Mouse (Mus musculus) layer of hippocampus, postnatal 25 days (tissue): ENCODE measurements around the gene Abhd17c. TPM values are rescaled to one million over a fixed set of nuclear protein-coding genes. Genes with fewer than 3 reads are reported as not detected.
A peak's percentile ranks its signal among the peaks of the same experiment; 100 is the strongest.

ENCODE experiments used
- DNase-seq, 2 experiments: peaks; one replicate each; pipeline ENCODE4 v3.0.0; 2022; ENCODE audit warnings: mixed read lengths in 2 of 2, low spot score in 1 of 2; ENCODE audit errors: extremely low spot score in 1 of 2
- total RNA-seq, 2 experiments: library from RNA; stranded (reverse); gene quantifications; 2 replicates each; pipeline ENCODE4 v1.2.3; 2021

Gene Abhd17c
- total RNA-seq, 2 experiments from 2014 or later: 58.4 to 59.9 TPM

DNA sequence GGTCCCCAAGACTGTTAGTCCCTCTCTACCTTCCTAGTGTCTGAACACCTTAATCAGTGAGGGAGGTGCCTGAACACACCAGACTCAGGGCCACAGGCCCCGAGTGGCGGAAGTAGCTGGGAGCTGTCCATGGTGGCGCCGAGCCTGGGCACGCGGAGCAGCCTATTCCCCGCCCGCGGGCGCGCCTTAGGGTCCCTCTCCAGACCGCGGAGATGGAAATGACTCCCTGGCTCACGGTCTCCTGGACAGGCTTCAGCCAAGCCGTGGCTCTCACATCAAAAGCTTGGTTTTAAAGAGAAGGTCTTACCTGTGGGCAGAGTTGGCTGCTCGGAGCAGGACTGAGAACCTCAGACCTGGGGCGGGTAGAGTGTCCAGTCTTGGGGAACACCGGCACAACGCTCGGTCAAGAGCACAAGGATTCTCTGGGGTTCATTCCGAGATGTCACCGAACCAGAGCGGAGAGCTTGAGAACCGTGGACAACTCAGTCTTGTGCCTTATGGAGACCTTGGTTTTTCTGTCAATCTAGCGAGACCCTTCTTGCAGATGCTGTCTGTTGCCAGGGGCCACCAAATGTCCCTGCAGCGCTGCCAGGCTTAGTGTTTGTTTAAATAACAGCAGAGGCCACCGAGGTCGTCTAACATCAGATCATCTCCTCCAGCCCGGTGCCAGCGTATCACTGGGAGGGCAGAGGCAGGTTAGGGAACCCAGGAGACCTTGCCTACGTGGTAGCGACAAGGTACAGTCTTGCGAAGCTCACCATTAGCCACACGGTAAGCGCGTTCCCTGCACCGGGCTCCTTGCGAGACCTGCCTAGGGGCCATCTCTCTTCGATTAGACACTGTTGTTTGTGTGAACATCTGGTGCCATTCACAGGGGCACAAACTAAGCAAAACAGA is 66.4 kb downstream of the Abhd17c start:
- peak; percentile 23 to 40 for DNase-seq

DNA sequence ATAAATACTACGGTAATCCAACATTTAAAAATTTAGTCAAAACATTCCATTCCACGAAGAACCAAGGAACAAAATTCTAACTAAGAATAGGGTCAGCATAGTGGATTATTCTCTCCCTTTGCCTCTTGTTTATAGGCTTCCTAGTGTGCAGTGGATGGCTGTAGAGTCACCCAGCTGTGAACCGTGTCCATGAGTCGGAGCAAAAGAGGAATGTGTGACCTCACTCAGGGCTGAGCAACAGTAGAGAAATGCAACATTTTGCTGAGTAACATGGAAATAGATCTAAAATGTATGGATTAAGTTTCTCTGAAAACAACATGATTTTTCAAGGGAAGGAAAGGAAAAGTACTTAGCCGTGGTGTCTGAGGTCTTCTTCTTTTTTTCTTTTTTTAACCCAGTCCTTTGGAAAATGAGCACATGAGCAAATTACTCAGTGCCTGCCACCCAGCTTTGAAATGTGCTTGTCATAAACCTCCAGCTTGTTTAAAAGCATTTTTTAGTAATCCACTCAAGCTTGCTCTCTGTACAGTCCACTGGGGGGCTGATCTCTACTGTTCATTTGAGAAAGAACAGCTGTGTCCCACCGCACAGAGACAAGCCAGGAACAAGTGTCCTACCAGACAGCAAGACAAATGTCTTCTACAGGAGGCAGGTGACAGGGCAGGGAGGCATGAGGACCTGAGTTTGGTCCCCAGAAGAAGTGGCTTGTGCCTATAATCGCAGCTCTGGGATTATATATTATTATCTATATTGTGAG is 74.3 kb downstream of the Abhd17c start:
- DNase-seq: no peak

DNA sequence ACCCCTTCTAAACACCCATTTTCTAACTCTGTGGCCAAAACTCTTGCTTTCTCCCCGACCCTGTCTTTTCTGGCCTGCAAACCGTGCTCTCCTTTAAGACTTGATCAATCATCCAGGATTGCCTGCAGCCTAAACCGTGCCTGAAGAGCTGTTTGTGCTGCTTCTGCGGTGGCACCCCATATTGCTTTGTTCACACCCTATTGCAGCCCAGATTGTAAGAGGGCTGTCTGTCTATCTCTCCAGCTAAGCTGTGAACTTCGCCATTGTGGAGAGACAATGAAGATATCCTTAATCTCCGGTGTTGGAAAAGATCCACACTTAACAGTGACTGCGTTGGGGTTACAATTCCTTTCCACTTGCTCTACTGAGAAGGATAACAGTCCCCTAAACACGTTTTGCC is 77.4 kb downstream of the Abhd17c start:
- DNase-seq: no peak

DNA sequence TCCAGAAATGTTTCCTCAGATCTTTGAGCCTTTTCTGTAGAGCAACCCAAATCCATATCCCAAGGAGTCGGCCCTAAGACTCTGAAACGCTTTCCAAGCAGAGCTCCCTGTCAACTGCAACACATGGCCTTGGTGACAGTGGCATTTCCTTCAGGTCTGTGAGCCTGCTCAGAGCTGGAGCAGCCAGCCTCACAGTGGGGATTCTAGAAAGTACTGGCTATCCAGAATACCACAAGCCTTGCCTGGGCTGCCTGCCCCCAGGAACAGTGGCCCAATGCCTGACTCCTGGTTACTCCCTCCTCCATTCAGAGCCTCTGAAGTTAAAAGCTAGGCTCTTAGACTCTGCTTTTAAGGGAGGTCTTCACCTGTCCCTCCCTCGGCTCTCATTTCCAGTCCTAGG is 77.8 kb downstream of the Abhd17c start:
- no peak for DNase-seq

DNA sequence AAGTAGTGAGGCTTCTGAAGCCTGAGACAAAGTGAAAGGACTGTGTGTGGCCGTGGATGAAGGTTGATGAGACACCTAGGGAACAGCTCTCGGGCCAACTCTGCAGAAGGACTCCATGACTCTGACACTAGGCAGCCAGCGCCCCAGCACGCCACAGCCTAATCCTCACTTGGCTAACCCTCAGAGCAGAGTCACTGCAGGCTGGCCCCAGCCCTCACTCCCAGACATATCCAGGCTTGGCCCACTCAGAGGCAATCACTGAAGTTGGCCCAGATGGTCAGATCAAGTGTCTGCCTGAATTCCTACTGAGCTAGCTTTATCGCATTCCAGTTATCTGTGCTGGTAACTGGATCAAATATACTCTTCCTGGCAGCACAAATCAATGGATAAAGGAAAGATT is 82.8 kb downstream of the Abhd17c start:
- DNase-seq: no peak

DNA sequence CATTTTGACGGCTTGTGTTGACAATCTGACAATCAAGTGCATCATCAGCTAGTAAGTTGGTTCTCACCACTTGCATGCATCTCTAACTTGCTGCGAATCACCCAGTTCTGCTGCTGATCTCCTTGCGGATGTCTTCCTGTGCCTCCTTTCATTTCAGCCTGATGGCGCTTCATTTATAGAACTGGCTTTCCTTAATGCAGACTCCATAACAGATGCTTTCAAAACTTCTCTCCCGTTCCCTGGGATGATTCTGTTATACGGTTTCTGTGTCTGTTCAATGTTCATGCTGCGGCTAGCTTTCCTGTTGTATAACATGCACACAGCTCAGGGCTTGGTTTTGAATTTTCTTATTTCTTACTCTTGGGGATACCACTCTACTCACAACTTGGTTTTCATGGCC is 91.9 kb downstream of the Abhd17c start:
- DNase-seq: no peak

Other genes starting within 250 kb of the Abhd17c start
- 10 to 100 TPM; 21.6 to 25.9 TPM for gene Cemip, start 65.4 kb downstream of the Abhd17c start, total RNA-seq